Mouse (Mus musculus) thymus, postnatal 4 days (tissue): ENCODE measurements around the gene Trim31.
"Not testable (repeated sequence)": the region's sequence is repeated elsewhere in the genome, so short reads cannot be mapped to it uniquely, and the experiment has no call there.

ENCODE experiments used
- DNase-seq: peaks from one replicate; pipeline ENCODE4 v3.0.0; 2021

The Trim31 gene

DNA sequence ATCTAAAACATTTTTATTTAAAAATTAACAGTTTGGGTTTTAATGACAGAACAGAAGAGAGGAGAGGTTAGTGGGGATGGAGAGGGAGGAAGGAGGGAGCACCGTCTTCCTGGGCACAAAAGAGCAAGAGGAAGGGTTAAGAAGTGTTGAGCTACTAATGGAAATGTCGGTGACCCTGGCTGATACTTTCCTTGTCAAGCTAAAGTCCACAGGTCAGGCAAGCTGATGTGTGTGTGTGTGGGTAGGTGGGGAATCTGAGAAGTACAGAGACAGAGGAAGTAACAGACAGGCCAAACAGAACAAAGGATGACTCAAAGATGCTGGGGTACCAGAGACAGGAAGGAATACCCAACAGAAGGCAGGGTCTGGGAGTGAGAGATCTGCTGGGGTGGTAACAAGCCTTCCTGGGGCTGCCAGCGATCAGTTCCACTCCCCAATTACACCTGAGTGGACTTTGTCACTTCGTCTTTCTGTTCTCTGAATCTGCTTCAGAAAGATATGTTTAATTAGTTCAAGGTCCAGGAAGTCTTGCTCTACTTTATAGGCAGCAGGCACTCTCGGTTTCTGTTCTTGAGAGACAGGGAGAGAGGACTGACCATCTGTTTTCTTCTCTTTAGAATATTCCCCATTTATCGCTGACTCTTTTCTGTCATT lies at the start of gene Trim31:
TSS of gene Trim31 (plus strand) at position 567 of the 654 bp plus-strand sequence.
- no peak for DNase-seq

GRCm38 (mm10) chr17:36848911-36849310 lies 49.0 kb upstream of the Trim31 start:
- DNase-seq: no peak

DNA sequence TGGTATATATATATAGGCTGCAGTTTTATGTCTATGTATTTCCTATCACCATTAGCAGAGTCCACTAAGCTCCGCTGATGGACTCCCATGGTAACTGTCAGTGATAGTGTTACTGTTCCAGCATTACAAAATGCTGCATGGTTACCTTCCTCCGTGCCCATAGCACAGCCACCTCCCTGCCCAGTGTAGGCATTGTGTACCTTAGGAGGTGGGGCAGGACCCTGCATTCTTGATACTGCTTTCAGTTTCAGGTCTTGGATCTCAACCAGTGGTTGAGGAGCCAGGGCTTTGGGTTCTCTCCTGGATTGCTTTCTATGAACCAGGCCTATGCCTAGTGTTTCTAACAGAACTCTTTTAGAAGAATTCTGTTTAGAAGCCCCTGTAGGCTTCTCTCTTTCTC lies 47.9 kb upstream of the Trim31 start:
- DNase-seq: no peak

DNA sequence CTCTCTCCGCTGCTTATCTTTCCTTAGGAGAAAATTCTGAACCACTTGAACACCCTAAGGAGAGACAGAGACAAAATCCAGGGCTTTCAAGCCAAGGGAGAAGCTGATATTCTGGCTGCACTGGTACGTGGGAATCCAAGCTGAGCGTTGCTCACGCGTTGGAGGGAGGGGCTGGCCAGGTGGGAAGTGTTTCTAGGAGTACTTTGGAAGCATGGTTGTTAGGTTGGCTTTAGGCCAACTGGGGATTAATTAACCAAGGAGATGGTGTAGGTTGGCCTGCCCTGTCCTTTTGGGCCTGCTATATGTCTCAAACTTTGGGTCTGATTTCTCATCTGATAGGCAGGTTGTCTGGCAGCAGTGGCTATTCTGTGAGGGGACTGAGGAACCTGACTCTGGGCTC lies 46.7 kb upstream of the Trim31 start:
- no peak for DNase-seq

DNA sequence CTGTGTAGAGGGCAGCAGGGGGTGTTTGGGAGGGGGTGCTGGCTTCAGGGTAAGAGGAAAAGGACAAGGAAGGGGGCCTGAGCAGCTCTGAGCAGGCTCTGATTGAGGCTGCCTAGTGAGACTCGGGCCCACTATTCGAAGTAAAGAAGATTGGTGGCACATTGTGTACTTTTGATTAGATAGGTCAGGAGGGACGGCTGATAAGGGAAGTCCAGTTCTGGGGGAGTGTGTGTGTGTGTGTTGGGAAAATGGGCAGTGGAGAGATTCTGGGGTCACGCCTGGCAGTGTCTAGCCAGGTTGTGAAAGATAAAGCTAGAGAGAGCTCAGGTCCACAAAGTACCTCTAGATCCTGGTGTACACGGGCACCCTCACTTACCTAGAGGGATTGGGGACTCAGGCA lies 46.3 kb upstream of the Trim31 start:
- no peak for DNase-seq

GRCm38 (mm10) chr17:36855484-36855883 lies 42.4 kb upstream of the Trim31 start:
- DNase-seq: no peak

DNA sequence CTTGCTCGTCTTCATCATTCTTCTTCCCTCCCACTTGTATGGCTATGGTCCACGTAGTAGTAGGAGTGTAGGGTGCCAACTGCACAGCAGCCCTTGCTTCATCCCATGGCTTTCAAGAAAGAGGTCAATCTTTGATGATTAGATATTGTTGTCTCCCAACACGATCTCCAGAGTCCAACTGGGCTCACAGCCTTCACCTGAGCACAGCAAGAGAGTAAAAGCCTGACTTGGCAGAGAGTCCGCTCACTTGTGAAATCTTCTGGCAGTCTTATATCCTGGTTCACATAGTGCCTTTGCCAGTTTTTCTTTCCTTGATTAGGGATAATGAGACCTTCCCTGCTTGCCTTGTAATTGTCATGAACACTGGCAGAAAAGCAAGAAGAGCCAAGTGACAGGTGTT lies 41.7 kb upstream of the Trim31 start:
- DNase-seq: no peak

- no peak for DNase-seq
Observed at GRCm38 (mm10) chr17:36858181-36858580, 39.7 kb upstream of the Trim31 start.

GRCm38 (mm10) chr17:36861680-36862079 lies 36.2 kb upstream of the Trim31 start:
- DNase-seq: no peak

DNA sequence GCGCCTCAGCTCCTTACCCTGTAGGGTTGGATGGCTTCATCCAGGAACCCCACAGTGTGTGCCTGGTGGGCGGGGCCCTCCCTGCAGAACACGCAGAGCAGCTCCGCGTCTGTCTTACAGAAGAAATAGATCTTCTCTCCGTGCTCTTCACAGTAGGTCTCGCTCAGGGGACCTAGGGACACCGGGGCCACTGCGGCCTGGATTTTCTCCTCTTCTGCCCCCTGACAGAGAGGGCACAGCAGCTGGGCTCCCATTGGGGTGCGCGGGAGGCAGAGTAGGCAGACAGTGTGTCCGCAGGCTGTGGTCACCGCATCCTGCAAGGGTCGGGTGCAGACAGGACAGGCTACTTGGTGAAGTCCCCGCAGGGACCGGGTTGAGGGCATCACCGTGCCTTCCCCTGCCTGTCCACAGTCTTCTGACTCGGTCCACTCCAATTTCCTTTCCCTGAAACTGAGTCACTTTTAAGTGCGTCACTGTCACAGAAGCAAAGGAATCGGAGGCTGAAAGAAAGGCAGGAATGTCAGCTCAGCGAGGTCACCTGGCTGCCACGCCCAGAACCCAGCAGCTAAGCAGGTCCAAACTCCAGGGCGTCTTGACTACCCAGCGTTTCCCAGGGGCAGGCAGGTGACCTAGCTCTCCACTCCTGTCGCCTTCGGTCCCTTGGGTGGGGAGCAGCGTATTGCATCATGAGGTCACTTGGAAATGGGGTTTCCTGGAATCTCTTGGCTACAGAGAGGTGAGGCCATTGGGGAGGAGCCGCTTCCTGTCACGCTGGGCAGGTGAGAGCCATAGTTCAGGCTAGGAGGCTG lies 31.0 kb upstream of the Trim31 start, which contains the start of gene Trim15:
TSS of gene Trim15 (minus strand) at position 492 of the 809 bp plus-strand sequence.
- DNase-seq: no peak

DNA sequence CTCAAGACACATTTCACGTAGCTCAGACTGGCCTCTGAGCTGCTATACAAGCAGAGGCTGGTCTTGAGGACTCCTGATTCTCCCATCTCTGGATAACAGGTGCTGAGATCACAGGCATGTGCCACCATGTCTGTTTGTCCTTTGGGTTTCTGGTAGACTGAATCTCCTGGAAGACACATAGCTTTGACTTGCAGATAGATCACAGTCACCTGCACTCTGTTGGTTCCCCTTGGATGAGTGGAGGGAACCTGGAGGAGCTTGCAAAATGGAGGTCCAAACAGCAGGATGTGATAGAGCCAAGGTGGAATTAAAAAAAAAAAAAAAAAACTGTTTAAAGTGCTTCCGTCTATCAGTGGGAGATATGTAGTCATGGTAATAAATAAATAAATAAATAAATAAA lies 29.1 kb upstream of the Trim31 start:
- DNase-seq: no peak

- DNase-seq: no peak
Observed at GRCm38 (mm10) chr17:36869284-36869954, 28.5 kb upstream of the Trim31 start, which contains the start of gene Trim10. TSS of gene Trim10 (plus strand) at chr17:36869574.

GRCm38 (mm10) chr17:36869955-36870810 lies 27.7 kb upstream of the Trim31 start:
- DNase-seq: no peak

DNA sequence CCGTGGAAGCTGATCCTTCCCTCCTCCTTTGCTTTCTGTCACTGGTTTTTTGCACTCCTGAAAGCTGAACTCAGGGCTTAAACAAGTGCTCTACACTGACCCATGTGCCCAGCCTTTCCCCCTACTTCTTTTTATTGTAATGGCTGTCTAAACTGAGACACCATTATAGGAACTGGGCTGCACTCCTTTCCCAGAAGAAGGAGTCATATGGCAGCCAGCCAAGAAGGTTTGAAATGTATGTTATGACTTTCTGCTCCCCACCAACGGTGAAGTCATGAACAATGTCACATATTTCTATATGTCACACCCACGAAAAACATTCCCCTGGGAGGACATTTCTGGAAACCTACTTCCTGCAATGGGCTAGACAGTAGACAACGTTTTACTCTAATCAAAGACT lies 23.3 kb upstream of the Trim31 start:
- DNase-seq: no peak

GRCm38 (mm10) chr17:36883350-36883749 lies 14.6 kb upstream of the Trim31 start:
- DNase-seq: no peak

GRCm38 (mm10) chr17:36885132-36885790 lies 12.7 kb upstream of the Trim31 start:
- no peak for DNase-seq

GRCm38 (mm10) chr17:36890073-36890903 lies 7.6 kb upstream of the Trim31 start, which contains the start of gene Trim40:
TSS of gene Trim40 (minus strand) at chr17:36890123.
- no peak for DNase-seq

- not testable (repeated sequence) for DNase-seq
Observed at GRCm38 (mm10) chr17:36891496-36891895, 6.4 kb upstream of the Trim31 start.

GRCm38 (mm10) chr17:36892362-36892761 lies 5.6 kb upstream of the Trim31 start:
- DNase-seq: peak; percentile 60

- DNase-seq: no peak
Observed at GRCm38 (mm10) chr17:36893387-36893786, 4.5 kb upstream of the Trim31 start.

GRCm38 (mm10) chr17:36896583-36896982 lies 1.3 kb upstream of the Trim31 start:
- DNase-seq: peak; percentile 26
